Comparison of ENCODE assay signal across 12 mouse cellular contexts in genomic region chr6:60717566-60717965, GRCm38 (mm10).
DNase-seq lines count a peak whose midpoint lies in the region.
"Had no signal": no experiment of that assay in that cellular context is flagged by ENCODE, and none has a peak within 500 bp of the region (broad histone marks: within the 10 kb centered on the region; RNA-seq: fewer than 3 reads in every experiment).

No protein-coding gene starts in this region.

- peak; percentile 24 to 29 for DNase-seq in left cerebral cortex, adult 18-20 months (ENCODE audit: low spot score in 2 of 2)
- DNase-seq in left cerebral cortex, adult 11 months (ENCODE audit: low spot score) = no peak
- peak; percentile 63 for DNase-seq in cerebellum, adult 9-11 months
- DNase-seq in left cerebral cortex, postnatal 10 days (ENCODE audit: extremely low spot score in 1 of 2, low spot score in 2 of 2) = peak; percentile 28 to 52
- peak; percentile 16 to 50 for DNase-seq in right cerebral cortex, postnatal 36 days (ENCODE audit: low spot score in 2 of 2)
- no peak for DNase-seq in yolk sac, embryonic 10.5 days (ENCODE audit: low spot score)
- DNase-seq in lung, postnatal 25 days (ENCODE audit: low spot score) = no peak
- DNase-seq in heart, adult 11 months = no peak
- DNase-seq: adrenal gland, adult 8-10 months; lung, adult 18-20 months; midbrain, embryonic 14.5 days; thymus, postnatal 14 days had no signal

- intact Hi-C loops in left cerebral cortex, postnatal 10 days (cut with DNase I) = no loop called here

Comparison
In these comparisons a context has a peak if more than half of its experiments do, and no peak if none do; other contexts are left out.
1. DNase-seq: peak in left cerebral cortex, adult 18-20 months (2 of 2), cerebellum, adult 9-11 months (single experiment), left cerebral cortex, postnatal 10 days (2 of 2) and right cerebral cortex, postnatal 36 days (2 of 2); none in left cerebral cortex, adult 11 months (single experiment), yolk sac, embryonic 10.5 days (single experiment), lung, postnatal 25 days (single experiment) and heart, adult 11 months (single experiment).